Mouse (Mus musculus) stomach, postnatal 0 days (tissue): Measurements from ENCODE around the gene Gps2. TPM values are rescaled to one million over a fixed set of nuclear protein-coding genes. Genes with fewer than 3 reads are reported as not detected.
"Not testable (repeated sequence)": the region's sequence is repeated elsewhere in the genome, so short reads cannot be mapped to it uniquely, and the experiment has no call there.

Experiments used
- ATAC-seq: fragments of 200-750 bp; cut with Nextera tagmentation; 2 replicates; pipeline ENCODE4 v1.8.0; 2017; ENCODE audit not compliant: low FRiP score, low TSS enrichment
- DNase-seq: peaks from one replicate; pipeline ENCODE4 v3.0.0-alpha.2; 2016; ENCODE audit warnings: low spot score
- H3K27ac ChIP-seq: fragments of 300-500 bp; sonication (generic); replicated peaks from 2 replicates; pipeline ENCODE4 v1.5.1; 2014; ENCODE audit warnings: mild to moderate bottlenecking, control low read depth
- H3K27me3 ChIP-seq: fragments of 300-500 bp; sonication (generic); 2 replicates; pipeline ENCODE4 v1.6.1; 2014; ENCODE audit warnings: low read length; ENCODE audit not compliant: control insufficient read depth, insufficient read depth
- H3K36me3 ChIP-seq: fragments of 300-500 bp; sonication (generic); 2 replicates; pipeline ENCODE4 v1.6.1; 2014; ENCODE audit warnings: low read length, mixed read lengths; ENCODE audit not compliant: control insufficient read depth, insufficient read depth
- H3K4me1 ChIP-seq: fragments of 300-500 bp; sonication (generic); replicated peaks from 2 replicates; pipeline ENCODE4 v1.6.1; 2014; ENCODE audit warnings: antibody characterized with exemption; ENCODE audit not compliant: control insufficient read depth, insufficient read depth
- H3K4me2 ChIP-seq: fragments of 300-500 bp; sonication (generic); replicated peaks from 2 replicates; pipeline ENCODE4 v1.6.1; 2014; ENCODE audit warnings: low read depth, mild to moderate bottlenecking, control low read depth, moderate library complexity
- H3K4me3 ChIP-seq: fragments of 300-500 bp; sonication (generic); 2 replicates; pipeline ENCODE4 v1.5.1; 2014; ENCODE audit warnings: low read depth, low read length, control low read depth
- H3K9ac ChIP-seq: fragments of 300-500 bp; sonication (generic); 2 replicates; pipeline ENCODE4 v1.6.1; 2014; ENCODE audit warnings: mild to moderate bottlenecking, low read length, control low read depth, mixed read lengths
- H3K9me3 ChIP-seq: fragments of 300-500 bp; sonication (generic); 2 replicates; pipeline ENCODE4 v1.6.1; 2016; ENCODE audit warnings: low read length; ENCODE audit not compliant: control insufficient read depth
- CTCF ChIP-seq: IDR thresholded peaks from 2 replicates; pipeline ENCODE4 v1.5.1; 2016; ENCODE audit warnings: antibody characterized with exemption, low read depth, mild to moderate bottlenecking, moderate library complexity
- EP300 ChIP-seq: optimal IDR thresholded peaks from 2 replicates; pipeline ENCODE3; 2016; ENCODE audit warnings: antibody characterized with exemption
- whole genome bisulfite sequencing: fragments of 180-500 bp; shearing (Covaris S2); extraction: QIAGEN DNeasy Blood & Tissue Kit; methylation state at CpG from one replicate; pipeline ENCODE4 v1.1.7; 2014; 5-methylcytosine and 5-hydroxymethylcytosine counted together
- polyA plus RNA-seq: library from polyadenylated mRNA; unstranded; fragments of >200 nt; fragmentation: Nextera tagmentation; extraction: Ambion mirVana; gene quantifications from 2 replicates; pipeline ENCODE4 v1.2.1, GENCODE M21; 2015

Gene Gps2
- polyA plus RNA-seq, 1 experiment from 2014 or later = 40.6 TPM

DNA sequence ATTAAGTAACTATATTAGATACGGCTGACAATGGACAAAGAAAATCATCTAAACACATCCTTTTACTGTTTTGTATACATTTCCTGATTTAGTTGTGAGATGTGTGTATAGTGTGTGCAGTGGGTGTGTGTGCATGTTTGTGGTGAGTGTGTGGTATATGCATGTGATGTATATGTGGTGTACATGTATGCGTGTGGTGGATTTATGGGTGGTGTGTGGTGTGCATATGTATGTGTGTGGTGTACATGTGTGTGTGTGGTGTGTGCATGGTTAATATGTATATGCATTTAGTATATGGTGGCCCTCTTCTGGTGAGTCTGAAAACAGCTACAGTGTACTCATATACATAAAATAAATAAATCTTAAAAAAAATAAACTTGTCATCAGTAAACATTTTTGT, 13.8 kb downstream of the Gps2 start:
- H3K27ac ChIP-seq = no peak overlapping the region
- DNase-seq = no peak
- no peak for ATAC-seq
- H3K27me3 ChIP-seq = no peaks in the 10 kb centered on the region
- no peak overlapping the region for H3K9ac ChIP-seq
- no peaks in the 10 kb centered on the region for H3K9me3 ChIP-seq
- no peaks in the 10 kb centered on the region for H3K4me1 ChIP-seq
- no peaks in the 10 kb centered on the region for H3K36me3 ChIP-seq
- 90% methylated on average over 2 of the region's 2 CpGs for WGBS
- H3K4me3 ChIP-seq = no peak overlapping the region
- TF ChIP-seq CTCF (peak; percentile 19; the same call in 1 of the 2 replicates), EP300 (no peak)
- no peak overlapping the region for H3K4me2 ChIP-seq

- Histone ChIP-seq H3K27me3 (no peaks in the 10 kb centered on the region), H3K4me1 (no peaks in the 10 kb centered on the region), H3K4me3 (no peak overlapping the region), H3K27ac (no peak overlapping the region), H3K36me3 (no peaks in the 10 kb centered on the region), H3K9me3 (no peaks in the 10 kb centered on the region), H3K4me2 (no peak overlapping the region), H3K9ac (no peak overlapping the region)
- no peak for TF ChIP-seq EP300
- TF ChIP-seq CTCF = no peak
- WGBS = 30% methylated on average over 4 of the region's 4 CpGs
- ATAC-seq = no peak
- no peak for DNase-seq
Measured at GRCm38 (mm10) chr11:69929712-69930111, 16.0 kb downstream of the Gps2 start.

DNA sequence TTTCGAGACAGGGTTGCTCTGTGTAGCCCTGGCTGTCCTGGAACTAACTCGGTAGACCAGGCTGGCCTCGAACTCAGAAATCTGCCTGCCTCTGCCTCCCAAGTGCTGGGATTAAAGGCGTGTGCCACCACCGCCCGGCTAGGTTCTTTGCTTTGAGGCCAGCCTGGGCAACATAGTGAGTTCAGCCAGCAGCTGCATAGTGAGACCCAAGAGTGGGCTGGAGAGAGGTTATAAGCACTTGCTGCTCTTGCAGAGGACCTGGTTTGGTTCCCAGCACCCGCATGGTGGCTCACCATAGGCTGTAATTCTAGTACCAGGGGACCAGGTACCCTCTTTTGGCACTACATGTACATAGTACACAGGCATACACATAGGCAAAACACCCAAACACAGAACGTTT, 16.5 kb downstream of the Gps2 start:
- not testable (repeated sequence) for H3K27ac ChIP-seq, ATAC-seq, H3K4me3 ChIP-seq, H3K9me3 ChIP-seq, H3K4me2 ChIP-seq, H3K4me1 ChIP-seq, DNase-seq, H3K27me3 ChIP-seq, H3K9ac ChIP-seq, H3K36me3 ChIP-seq
- WGBS = 86% methylated on average over 8 of the region's 8 CpGs

- DNase-seq = no peak
- TF ChIP-seq CTCF (no peak), EP300 (no peak)
- WGBS = 77% methylated on average over 3 of the region's 3 CpGs
Measured at GRCm38 (mm10) chr11:69930967-69931537, 17.4 kb downstream of the Gps2 start.

DNA sequence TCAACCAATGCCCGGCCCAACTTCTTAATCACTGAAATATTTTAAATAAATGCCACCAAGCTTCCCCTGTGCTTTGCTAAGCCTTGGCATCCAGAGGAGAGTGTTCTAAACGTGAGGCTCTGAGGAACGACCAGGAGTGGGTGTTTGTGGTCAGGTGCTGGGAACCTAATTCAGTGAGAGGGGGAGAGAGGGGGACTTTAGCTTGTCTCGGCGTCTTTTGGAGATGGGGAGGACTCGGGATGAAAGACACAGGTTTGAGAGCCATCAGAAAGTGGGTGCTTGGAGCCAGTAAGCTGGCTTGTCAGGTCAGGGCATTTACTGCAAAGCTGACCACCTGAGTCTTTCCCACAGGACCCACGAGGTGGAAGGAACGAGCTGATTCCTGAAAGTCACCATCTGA, 18.1 kb downstream of the Gps2 start:
- 69% methylated on average over 8 of the region's 8 CpGs for WGBS
- ATAC-seq = no peak

More at GRCm38 (mm10) chr11:69930967-69931537, 17.4 kb downstream of the Gps2 start:
- H3K9me3 ChIP-seq = no peaks in the 10 kb centered on the region
- no peaks in the 10 kb centered on the region for H3K27me3 ChIP-seq
- H3K36me3 ChIP-seq = no peaks in the 10 kb centered on the region
- H3K4me2 ChIP-seq = no peak overlapping the region
- ATAC-seq = no peak
- H3K9ac ChIP-seq = no peak overlapping the region
- no peak overlapping the region for H3K4me3 ChIP-seq
- H3K27ac ChIP-seq = no peak overlapping the region
- peaks cover 3% of the 10 kb centered on the region for H3K4me1 ChIP-seq

GRCm38 (mm10) chr11:69932254-69932653, 18.6 kb downstream of the Gps2 start:
- H3K9me3 ChIP-seq = no peaks in the 10 kb centered on the region
- no peak overlapping the region for H3K27ac ChIP-seq
- H3K4me1 ChIP-seq = peaks cover 4% of the 10 kb centered on the region
- WGBS = 41% methylated on average over 3 of the region's 3 CpGs
- DNase-seq (no peak), ATAC-seq (no peak)
- TF ChIP-seq CTCF = peak; percentile 46
- no peak for TF ChIP-seq EP300
- no peaks in the 10 kb centered on the region for H3K27me3 ChIP-seq
- H3K4me2 ChIP-seq = no peak overlapping the region
- H3K4me3 ChIP-seq = no peak overlapping the region
- no peaks in the 10 kb centered on the region for H3K36me3 ChIP-seq
- H3K9ac ChIP-seq = no peak overlapping the region

More for the DNA sequence above, 18.1 kb downstream of the Gps2 start:
- Histone ChIP-seq H3K27me3 (no peaks in the 10 kb centered on the region), H3K4me1 (peaks cover 4% of the 10 kb centered on the region), H3K9ac (no peak overlapping the region), H3K9me3 (no peaks in the 10 kb centered on the region), H3K4me3 (no peak overlapping the region), H3K27ac (no peak overlapping the region), H3K36me3 (no peaks in the 10 kb centered on the region), H3K4me2 (no peak overlapping the region)
- no peak for TF ChIP-seq EP300
- no peak for TF ChIP-seq CTCF
- no peak for DNase-seq
